Mouse (Mus musculus): ENCODE results near the gene Gm4779. TPM values are rescaled to one million over a fixed set of nuclear protein-coding genes. Genes with fewer than 3 reads are reported as not detected.
A peak's percentile ranks its signal among the peaks of the same experiment; 100 is the strongest.
"Not testable (repeated sequence)": the region's sequence is repeated elsewhere in the genome, so short reads cannot be mapped to it uniquely, and the experiment has no call there.

Gene Gm4779
- not detected in 2 replicates for polyA plus RNA-seq (2014; fragmentation: Nextera tagmentation; extraction: Ambion mirVana)

DNA sequence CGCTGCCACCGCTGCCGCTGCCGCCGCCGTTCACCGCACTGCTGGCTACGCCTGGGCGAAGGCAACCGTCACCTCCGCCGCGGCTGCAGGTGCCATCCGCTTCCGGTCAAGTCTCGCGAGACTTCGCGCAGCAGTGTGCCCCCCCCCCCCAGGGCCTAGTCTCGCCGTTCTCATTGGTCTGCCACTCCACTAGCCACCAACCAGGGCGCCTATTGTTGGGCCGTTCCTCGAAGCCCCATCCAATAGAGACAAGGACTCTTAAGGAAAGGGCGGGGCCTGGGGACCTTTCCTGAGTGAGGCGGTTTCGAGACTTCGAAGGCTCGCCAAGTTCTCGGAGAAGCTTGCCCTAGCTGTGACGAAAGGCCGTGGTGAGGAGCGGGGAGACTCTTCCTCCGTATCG is at the start of gene Gm4779, which contains the start of gene 8030474K03Rik:
Gm4779 (minus strand) TSS at position 82 of the 400 bp plus-strand sequence.
8030474K03Rik (plus strand) TSS at position 315 of the 400 bp plus-strand sequence.
- WGBS, result 94% methylated on average over 33 of the region's 35 CpGs

DNA sequence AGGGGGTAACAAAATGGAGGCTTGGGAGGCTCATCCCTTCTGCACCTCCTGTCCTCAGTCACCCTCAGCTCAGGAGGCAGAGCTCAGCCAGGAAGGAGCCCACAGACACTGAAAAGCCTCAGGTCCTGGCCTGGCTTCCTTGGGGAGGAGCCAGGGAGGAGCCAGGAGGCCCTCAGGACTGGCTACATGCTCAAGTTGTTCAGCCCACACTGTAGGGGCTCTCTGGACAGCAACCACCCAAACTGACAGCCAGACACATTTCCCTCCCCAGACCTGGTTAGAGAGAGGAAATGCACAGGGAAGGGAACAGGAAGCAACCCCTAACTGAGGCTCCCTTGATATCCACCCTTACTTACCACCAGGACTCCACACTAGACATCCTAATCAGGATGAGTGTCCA is 25.8 kb upstream of the Gm4779 start:
- not testable (repeated sequence) for H3K27me3 ChIP-seq (ENCODE audit: control insufficient read depth, insufficient read depth, low read length); DNase-seq (ENCODE audit: low spot score); H3K4me3 ChIP-seq (ENCODE audit: low read depth, low read length); H3K36me3 ChIP-seq (ENCODE audit: control insufficient read depth, insufficient read depth, low read length); H3K9ac ChIP-seq (ENCODE audit: low read length); H3K4me1 ChIP-seq (replicated peaks; ENCODE audit: control insufficient read depth, insufficient read depth, low read length); ATAC-seq (replicated peaks; ENCODE audit: low FRiP score); H3K27ac ChIP-seq (ENCODE audit: low read depth, low read length); H3K9me3 ChIP-seq (ENCODE audit: control insufficient read depth, low read length); H3K4me2 ChIP-seq (ENCODE audit: low read depth, low read length, severe bottlenecking)

More for the DNA sequence above, at the start of gene Gm4779, which contains the start of gene 8030474K03Rik:
- DNase-seq (ENCODE audit: low spot score), result no peak
- H3K9me3 ChIP-seq (ENCODE audit: control insufficient read depth, low read length), result no peaks in the 10 kb centered on the region
- no peak within 1 kb of the TSS for H3K4me2 ChIP-seq (ENCODE audit: low read depth, low read length, severe bottlenecking)
- no peaks in the 10 kb centered on the region for H3K4me1 ChIP-seq (replicated peaks; ENCODE audit: control insufficient read depth, insufficient read depth, low read length)
- no peak within 1 kb of the TSS for H3K4me3 ChIP-seq (ENCODE audit: low read depth, low read length)
- no peaks in the 10 kb centered on the region for H3K36me3 ChIP-seq (ENCODE audit: control insufficient read depth, insufficient read depth, low read length)
- H3K27me3 ChIP-seq (ENCODE audit: control insufficient read depth, insufficient read depth, low read length), result no peaks in the 10 kb centered on the region
- no peak within 1 kb of the TSS for H3K9ac ChIP-seq (ENCODE audit: low read length)
- no peak within 1 kb of the TSS for H3K27ac ChIP-seq (ENCODE audit: low read depth, low read length)
- no peak for ATAC-seq (replicated peaks; ENCODE audit: low FRiP score)

DNA sequence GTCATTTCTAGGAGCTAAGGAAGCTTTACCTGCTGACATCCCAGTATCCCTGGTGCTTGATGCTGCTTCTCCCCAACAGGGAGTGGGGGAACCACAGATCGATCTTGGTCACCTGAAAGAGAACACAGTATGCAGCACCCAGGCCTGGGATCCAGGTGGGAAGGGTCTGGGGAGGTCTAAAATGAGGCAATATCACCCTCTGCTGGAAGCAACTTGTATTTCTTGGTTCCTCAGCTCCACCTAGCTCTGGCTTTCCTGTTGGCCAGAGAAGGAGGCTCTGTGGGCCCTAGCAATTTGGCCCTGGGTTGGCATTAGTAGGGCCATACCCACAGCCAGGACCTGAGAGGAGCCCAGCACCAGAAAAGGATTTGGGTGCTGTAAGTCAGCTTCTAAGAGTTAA is 24.9 kb upstream of the Gm4779 start:
- Histone ChIP-seq H3K9me3 (ENCODE audit: control insufficient read depth, low read length) (no peaks in the 10 kb centered on the region), H3K27ac (ENCODE audit: low read depth, low read length) (no peak overlapping the region), H3K4me1 (replicated peaks; ENCODE audit: control insufficient read depth, insufficient read depth, low read length) (no peaks in the 10 kb centered on the region), H3K36me3 (ENCODE audit: control insufficient read depth, insufficient read depth, low read length) (no peaks in the 10 kb centered on the region), H3K9ac (ENCODE audit: low read length) (no peak overlapping the region), H3K4me2 (ENCODE audit: low read depth, low read length, severe bottlenecking) (no peak overlapping the region), H3K4me3 (ENCODE audit: low read depth, low read length) (no peak overlapping the region), H3K27me3 (ENCODE audit: control insufficient read depth, insufficient read depth, low read length) (peaks cover 1% of the 10 kb centered on the region; the same call in 1 of the 2 replicates)
- 47% methylated on average over 1 of the region's 1 CpGs for WGBS
- DNase-seq (ENCODE audit: low spot score) (no peak), ATAC-seq (replicated peaks; ENCODE audit: low FRiP score) (no peak)

DNA sequence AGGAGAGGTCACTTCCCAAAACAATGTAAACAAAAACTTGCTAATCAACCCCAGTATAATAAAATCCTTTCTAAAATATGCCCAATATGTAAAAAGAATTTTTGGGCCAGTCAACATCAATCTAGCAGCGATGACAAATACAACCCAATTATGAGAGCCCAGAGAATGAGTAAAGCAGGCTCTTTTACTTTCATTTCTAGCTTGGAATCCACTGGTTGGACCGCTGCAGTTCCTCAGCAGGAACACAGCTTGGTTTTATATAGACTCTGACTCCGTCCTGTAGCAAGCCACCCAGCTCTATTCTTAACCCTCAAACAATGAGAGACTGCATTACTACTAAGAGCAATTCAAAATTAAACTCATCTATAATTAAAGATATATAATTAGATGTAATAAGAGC is 17.5 kb upstream of the Gm4779 start:
- H3K4me2 ChIP-seq (ENCODE audit: low read depth, low read length, severe bottlenecking), result no peak overlapping the region
- WGBS, result 65% methylated on average over 3 of the region's 3 CpGs
- no peak for DNase-seq (ENCODE audit: low spot score)
- H3K4me3 ChIP-seq (ENCODE audit: low read depth, low read length), result no peak overlapping the region
- 0 out of 2 replicates have a peak, but pooled peaks cover 4% of the 10 kb centered on the region for H3K27me3 ChIP-seq (ENCODE audit: control insufficient read depth, insufficient read depth, low read length)
- ATAC-seq (replicated peaks; ENCODE audit: low FRiP score), result no peak
- H3K9ac ChIP-seq (ENCODE audit: low read length), result no peak overlapping the region
- no peak overlapping the region for H3K27ac ChIP-seq (ENCODE audit: low read depth, low read length)
- H3K36me3 ChIP-seq (ENCODE audit: control insufficient read depth, insufficient read depth, low read length), result no peaks in the 10 kb centered on the region
- no peaks in the 10 kb centered on the region for H3K4me1 ChIP-seq (replicated peaks; ENCODE audit: control insufficient read depth, insufficient read depth, low read length)
- no peaks in the 10 kb centered on the region for H3K9me3 ChIP-seq (ENCODE audit: control insufficient read depth, low read length)

DNA sequence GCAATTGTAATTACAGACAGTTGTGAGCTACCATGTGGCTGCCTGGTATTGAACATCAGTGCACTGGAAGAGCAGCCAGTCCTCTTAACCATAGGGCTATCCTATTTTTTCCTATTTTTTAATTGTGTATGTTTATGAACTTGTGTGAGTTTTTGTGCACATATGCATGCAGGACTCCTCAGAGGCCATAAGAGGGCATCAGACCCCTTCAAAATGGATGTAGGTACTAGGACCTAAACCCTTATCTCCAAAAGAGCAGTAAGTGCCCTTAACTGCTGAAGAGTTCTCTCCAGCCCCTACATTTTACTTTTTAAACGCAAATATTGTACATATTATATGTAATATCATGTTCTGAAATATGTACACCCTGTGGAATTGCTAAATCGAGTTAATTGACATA is 11.3 kb upstream of the Gm4779 start:
- no peak for DNase-seq (ENCODE audit: low spot score)
- 26% methylated on average over 2 of the region's 2 CpGs for WGBS
- H3K27me3 ChIP-seq (ENCODE audit: control insufficient read depth, insufficient read depth, low read length), result no peaks in the 10 kb centered on the region

DNA sequence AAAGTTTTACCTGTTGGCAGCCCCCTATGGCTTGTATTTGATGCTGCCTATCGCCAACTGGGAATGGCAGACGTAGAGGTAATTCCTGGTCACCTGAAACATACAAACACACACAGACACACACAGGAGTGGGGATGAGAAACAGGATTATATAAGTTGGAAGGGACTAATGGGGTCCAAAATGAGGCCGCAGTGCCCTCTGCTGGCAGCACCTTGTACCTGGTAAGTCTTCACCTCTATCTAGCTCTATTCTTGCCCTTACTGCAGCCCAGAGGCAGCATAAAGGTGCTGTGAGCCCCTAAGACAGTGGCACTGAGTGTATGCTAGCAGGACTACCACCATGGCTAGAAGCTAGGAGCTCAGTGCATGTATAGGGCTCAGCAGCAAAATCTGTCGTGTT is 2.7 kb downstream of the Gm4779 start:
- Histone ChIP-seq H3K9me3 (ENCODE audit: control insufficient read depth, low read length) (no peaks in the 10 kb centered on the region), H3K4me3 (ENCODE audit: low read depth, low read length) (no peak overlapping the region), H3K4me1 (replicated peaks; ENCODE audit: control insufficient read depth, insufficient read depth, low read length) (no peaks in the 10 kb centered on the region), H3K27me3 (ENCODE audit: control insufficient read depth, insufficient read depth, low read length) (peaks cover 2% of the 10 kb centered on the region; the same call in 1 of the 2 replicates), H3K27ac (ENCODE audit: low read depth, low read length) (no peak overlapping the region), H3K9ac (ENCODE audit: low read length) (no peak overlapping the region), H3K36me3 (ENCODE audit: control insufficient read depth, insufficient read depth, low read length) (no peaks in the 10 kb centered on the region), H3K4me2 (ENCODE audit: low read depth, low read length, severe bottlenecking) (no peak overlapping the region)
- ATAC-seq (replicated peaks; ENCODE audit: low FRiP score), result no peak
- peak; percentile 67 for DNase-seq (ENCODE audit: low spot score)
- 47% methylated on average over 4 of the region's 4 CpGs for WGBS

More for the DNA sequence above, 11.3 kb upstream of the Gm4779 start:
- Histone ChIP-seq H3K4me1 (replicated peaks; ENCODE audit: control insufficient read depth, insufficient read depth, low read length) (no peaks in the 10 kb centered on the region), H3K36me3 (ENCODE audit: control insufficient read depth, insufficient read depth, low read length) (no peaks in the 10 kb centered on the region), H3K9me3 (ENCODE audit: control insufficient read depth, low read length) (no peaks in the 10 kb centered on the region), H3K9ac (ENCODE audit: low read length) (no peak overlapping the region), H3K27ac (ENCODE audit: low read depth, low read length) (no peak overlapping the region), H3K4me3 (ENCODE audit: low read depth, low read length) (no peak overlapping the region), H3K4me2 (ENCODE audit: low read depth, low read length, severe bottlenecking) (no peak overlapping the region)
- ATAC-seq (replicated peaks; ENCODE audit: low FRiP score), result no peak

DNA sequence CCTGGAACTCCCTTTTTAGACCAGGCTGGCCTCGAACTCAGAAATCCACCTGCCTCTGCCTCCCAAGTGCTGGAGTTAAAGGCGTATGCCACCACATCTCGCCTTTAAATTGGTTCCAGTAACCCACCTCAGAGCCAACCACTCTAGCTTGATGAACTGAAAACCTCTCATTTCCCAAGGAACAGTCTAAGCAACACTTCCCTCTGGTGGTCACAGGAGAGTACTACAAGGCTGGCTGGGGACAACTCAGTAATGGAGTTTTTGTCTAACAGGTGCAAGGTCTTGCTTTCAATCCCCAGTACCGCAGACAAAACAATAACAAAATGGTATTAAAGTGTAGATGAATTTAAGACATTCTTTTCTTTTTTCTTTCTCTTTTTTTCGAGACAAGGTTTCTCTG is 22.2 kb downstream of the Gm4779 start:
- H3K4me3 ChIP-seq (ENCODE audit: low read depth, low read length), result no peak overlapping the region
- ATAC-seq (replicated peaks; ENCODE audit: low FRiP score) (no peak), DNase-seq (ENCODE audit: low spot score) (peak; percentile 62)
- H3K9ac ChIP-seq (ENCODE audit: low read length), result no peak overlapping the region
- no peaks in the 10 kb centered on the region for H3K9me3 ChIP-seq (ENCODE audit: control insufficient read depth, low read length)
- no peaks in the 10 kb centered on the region for H3K36me3 ChIP-seq (ENCODE audit: control insufficient read depth, insufficient read depth, low read length)
- no peak overlapping the region for H3K27ac ChIP-seq (ENCODE audit: low read depth, low read length)
- no peaks in the 10 kb centered on the region for H3K4me1 ChIP-seq (replicated peaks; ENCODE audit: control insufficient read depth, insufficient read depth, low read length)
- H3K4me2 ChIP-seq (ENCODE audit: low read depth, low read length, severe bottlenecking), result no peak overlapping the region
- peaks cover 5% of the 10 kb centered on the region; the same call in 1 of the 2 replicates for H3K27me3 ChIP-seq (ENCODE audit: control insufficient read depth, insufficient read depth, low read length)
- WGBS, result 47% methylated on average over 5 of the region's 5 CpGs

DNA sequence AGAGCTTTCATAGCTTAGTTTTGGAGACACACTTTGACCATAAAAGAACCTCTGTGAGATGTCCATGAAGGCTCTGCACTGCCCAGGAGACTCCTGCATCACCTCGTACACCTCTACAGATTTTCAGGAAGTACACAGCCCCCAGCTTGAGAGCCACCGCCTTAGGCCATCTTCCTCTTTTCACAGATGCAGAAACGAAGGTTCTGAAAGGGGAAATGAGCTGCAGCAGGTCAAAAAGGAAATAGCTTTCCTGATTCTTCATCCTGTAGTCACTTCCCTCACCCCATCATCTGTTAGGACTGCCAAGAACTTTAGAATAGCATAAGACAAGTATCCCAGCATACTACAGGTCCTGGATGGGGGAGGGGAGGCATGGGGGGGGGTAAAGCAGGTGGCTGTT is 23.9 kb downstream of the Gm4779 start:
- Histone ChIP-seq H3K4me1 (replicated peaks; ENCODE audit: control insufficient read depth, insufficient read depth, low read length) (no peaks in the 10 kb centered on the region), H3K27ac (ENCODE audit: low read depth, low read length) (no peak overlapping the region), H3K36me3 (ENCODE audit: control insufficient read depth, insufficient read depth, low read length) (no peaks in the 10 kb centered on the region), H3K9ac (ENCODE audit: low read length) (no peak overlapping the region), H3K27me3 (ENCODE audit: control insufficient read depth, insufficient read depth, low read length) (peaks cover 5% of the 10 kb centered on the region; the same call in 1 of the 2 replicates), H3K4me2 (ENCODE audit: low read depth, low read length, severe bottlenecking) (no peak overlapping the region), H3K9me3 (ENCODE audit: control insufficient read depth, low read length) (no peaks in the 10 kb centered on the region), H3K4me3 (ENCODE audit: low read depth, low read length) (no peak overlapping the region)
- no peak for ATAC-seq (replicated peaks; ENCODE audit: low FRiP score)
- no peak for DNase-seq (ENCODE audit: low spot score)
- WGBS, result 71% methylated on average over 3 of the region's 3 CpGs

DNA sequence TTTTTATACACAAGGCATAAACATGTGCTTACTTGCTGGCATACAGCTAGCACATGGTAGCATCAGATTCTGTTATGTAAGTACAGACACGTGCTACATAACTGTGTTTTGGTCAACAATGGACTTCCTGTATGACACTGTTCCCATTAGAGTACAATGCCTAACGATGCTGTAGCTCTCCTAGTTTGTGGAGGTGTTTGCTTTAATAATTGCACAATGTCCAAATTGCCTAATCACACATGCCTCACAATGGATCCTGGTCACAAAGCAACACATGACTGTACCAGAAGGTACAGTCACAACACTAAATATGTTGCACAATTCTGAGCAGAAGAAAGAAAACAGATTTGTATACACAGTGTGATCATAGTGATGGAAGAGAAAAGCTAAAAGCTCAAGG is 24.7 kb downstream of the Gm4779 start:
- ATAC-seq (replicated peaks; ENCODE audit: low FRiP score), result no peak
- H3K27me3 ChIP-seq (ENCODE audit: control insufficient read depth, insufficient read depth, low read length), result peaks cover 5% of the 10 kb centered on the region; the same call in 1 of the 2 replicates
- WGBS, result 73% methylated on average over 2 of the region's 2 CpGs

More for the DNA sequence above, 24.7 kb downstream of the Gm4779 start:
- Histone ChIP-seq H3K4me2 (ENCODE audit: low read depth, low read length, severe bottlenecking) (no peak overlapping the region), H3K9ac (ENCODE audit: low read length) (no peak overlapping the region), H3K36me3 (ENCODE audit: control insufficient read depth, insufficient read depth, low read length) (no peaks in the 10 kb centered on the region), H3K4me1 (replicated peaks; ENCODE audit: control insufficient read depth, insufficient read depth, low read length) (no peaks in the 10 kb centered on the region), H3K27ac (ENCODE audit: low read depth, low read length) (no peak overlapping the region), H3K4me3 (ENCODE audit: low read depth, low read length) (no peak overlapping the region), H3K9me3 (ENCODE audit: control insufficient read depth, low read length) (no peaks in the 10 kb centered on the region)
- no peak for DNase-seq (ENCODE audit: low spot score)
